Mouse (Mus musculus): ENCODE results near the gene H2-Eb1. TPM values are rescaled to one million over a fixed set of nuclear protein-coding genes. Genes with fewer than 3 reads are reported as not detected.
A peak's percentile ranks its signal among the peaks of the same experiment; 100 is the strongest.

The H2-Eb1 gene
- total and polyA plus RNA-seq, 2 experiments from 2014 or later, result 2.1 to 2.7 TPM

DNA sequence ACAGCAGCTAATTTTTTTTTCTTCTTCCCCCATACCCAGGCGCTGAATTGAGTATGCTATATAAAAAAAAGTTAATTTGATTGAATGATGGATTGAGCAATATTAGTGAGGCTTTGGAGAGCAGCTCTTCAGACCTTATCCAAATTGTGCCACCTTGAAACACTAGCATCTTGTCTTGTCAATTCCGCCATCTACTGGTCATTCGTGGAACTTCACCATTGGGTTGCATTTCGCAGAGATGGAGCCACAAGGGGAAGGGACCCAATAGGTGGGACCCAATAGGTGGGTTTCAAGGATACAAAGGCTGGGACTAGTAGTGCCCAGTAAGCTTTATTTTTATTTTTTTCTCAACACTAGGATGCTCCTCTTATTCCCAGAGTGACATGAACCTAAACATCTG is 43.8 kb downstream of the H2-Eb1 start:
- Histone ChIP-seq H3K9ac (no peak overlapping the region), H3K9me3 (ENCODE audit: low read length) (no peaks in the 10 kb centered on the region), H3K27me3 (ENCODE audit: insufficient read depth, low read length) (no peaks in the 10 kb centered on the region), H3K4me2 (ENCODE audit: low read depth) (no peak overlapping the region), H3K4me1 (ENCODE audit: insufficient read depth) (no peaks in the 10 kb centered on the region), H3K4me3 (ENCODE audit: low read depth, low read length) (no peak overlapping the region), H3K27ac (ENCODE audit: low read depth, low read length) (no peak overlapping the region), H3K36me3 (ENCODE audit: insufficient read depth) (no peaks in the 10 kb centered on the region)
- WGBS, result 5% methylated on average over 4 of the region's 4 CpGs
- ATAC-seq, result no peak
- peak; percentile 93 for TF ChIP-seq CTCF (IDR thresholded peaks at IDR 0.05; ENCODE audit: low read depth)
- DNase-seq, result peak; percentile 90

GRCm38 (mm10) chr17:34354539-34354938 is 48.9 kb downstream of the H2-Eb1 start, which contains the start of gene Btnl2:
Gene Btnl2, plus strand, starts transcription at chr17:34354822.
- no peaks in the 10 kb centered on the region for H3K4me1 ChIP-seq (ENCODE audit: insufficient read depth)
- no peaks in the 10 kb centered on the region for H3K9me3 ChIP-seq (ENCODE audit: low read length)
- no peaks in the 10 kb centered on the region for H3K36me3 ChIP-seq (ENCODE audit: insufficient read depth)
- TF ChIP-seq CTCF (IDR thresholded peaks at IDR 0.05; ENCODE audit: low read depth), result no peak
- no peak within 1 kb of the TSS for H3K4me2 ChIP-seq (ENCODE audit: low read depth)
- no peak for ATAC-seq
- WGBS, result 90% methylated on average over 5 of the region's 5 CpGs
- H3K27me3 ChIP-seq (ENCODE audit: insufficient read depth, low read length), result no peaks in the 10 kb centered on the region; the same call in 1 of the 2 replicates
- no peak for DNase-seq
- no peak within 1 kb of the TSS for H3K9ac ChIP-seq
- no peak within 1 kb of the TSS for H3K4me3 ChIP-seq (ENCODE audit: low read depth, low read length)
- H3K27ac ChIP-seq (ENCODE audit: low read depth, low read length), result no peak within 1 kb of the TSS

DNA sequence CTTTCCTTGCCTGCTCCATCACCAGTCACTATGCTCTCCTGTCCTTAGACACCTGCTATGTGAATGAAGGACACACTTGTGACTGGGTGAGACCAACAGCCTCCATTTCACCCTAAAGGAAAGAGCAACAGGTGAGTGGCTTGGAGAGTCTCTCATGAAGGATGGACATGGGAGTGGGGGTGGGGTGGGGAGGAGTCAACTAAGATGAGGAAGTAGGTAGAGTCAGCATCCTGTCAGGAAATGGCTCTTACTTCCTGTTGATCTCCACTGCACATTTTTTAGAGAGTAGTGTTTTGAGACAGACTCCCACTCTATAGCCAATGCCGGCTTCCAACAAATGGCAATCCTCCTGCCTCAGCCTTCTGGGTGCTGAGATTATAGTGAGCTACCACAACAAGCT is 49.3 kb downstream of the H2-Eb1 start:
- Histone ChIP-seq H3K9ac (no peak overlapping the region), H3K4me3 (ENCODE audit: low read depth, low read length) (no peak overlapping the region), H3K4me1 (ENCODE audit: insufficient read depth) (no peaks in the 10 kb centered on the region), H3K9me3 (ENCODE audit: low read length) (no peaks in the 10 kb centered on the region), H3K27ac (ENCODE audit: low read depth, low read length) (no peak overlapping the region), H3K27me3 (ENCODE audit: insufficient read depth, low read length) (no peaks in the 10 kb centered on the region; the same call in 1 of the 2 replicates), H3K4me2 (ENCODE audit: low read depth) (no peak overlapping the region), H3K36me3 (ENCODE audit: insufficient read depth) (no peaks in the 10 kb centered on the region)
- 88% methylated on average over 1 of the region's 1 CpGs for WGBS
- DNase-seq (no peak), ATAC-seq (no peak)
- no peak for TF ChIP-seq CTCF (IDR thresholded peaks at IDR 0.05; ENCODE audit: low read depth)

- H3K4me2 ChIP-seq (ENCODE audit: low read depth), result no peak overlapping the region
- WGBS, result 84% methylated on average over 15 of the region's 15 CpGs
- no peaks in the 10 kb centered on the region for H3K4me1 ChIP-seq (ENCODE audit: insufficient read depth)
- H3K9me3 ChIP-seq (ENCODE audit: low read length), result no peaks in the 10 kb centered on the region
- H3K27ac ChIP-seq (ENCODE audit: low read depth, low read length), result no peak overlapping the region
- ATAC-seq (no peak), DNase-seq (no peak)
- H3K9ac ChIP-seq, result no peak overlapping the region
- no peaks in the 10 kb centered on the region for H3K36me3 ChIP-seq (ENCODE audit: insufficient read depth)
- no peak for TF ChIP-seq CTCF (IDR thresholded peaks at IDR 0.05; ENCODE audit: low read depth)
- no peak overlapping the region for H3K4me3 ChIP-seq (ENCODE audit: low read depth, low read length)
- no peaks in the 10 kb centered on the region for H3K27me3 ChIP-seq (ENCODE audit: insufficient read depth, low read length)
Observed at GRCm38 (mm10) chr17:34362954-34363546, 57.4 kb downstream of the H2-Eb1 start.

GRCm38 (mm10) chr17:34363676-34364310 is 58.1 kb downstream of the H2-Eb1 start:
- TF ChIP-seq CTCF (IDR thresholded peaks at IDR 0.05; ENCODE audit: low read depth), result no peak
- Histone ChIP-seq H3K9ac (no peak overlapping the region), H3K4me2 (ENCODE audit: low read depth) (no peak overlapping the region), H3K4me1 (ENCODE audit: insufficient read depth) (no peaks in the 10 kb centered on the region), H3K4me3 (ENCODE audit: low read depth, low read length) (no peak overlapping the region), H3K9me3 (ENCODE audit: low read length) (no peaks in the 10 kb centered on the region), H3K36me3 (ENCODE audit: insufficient read depth) (no peaks in the 10 kb centered on the region), H3K27me3 (ENCODE audit: insufficient read depth, low read length) (no peaks in the 10 kb centered on the region), H3K27ac (ENCODE audit: low read depth, low read length) (no peak overlapping the region)
- ATAC-seq (no peak), DNase-seq (no peak)
- 88% methylated on average over 3 of the region's 3 CpGs for WGBS

DNA sequence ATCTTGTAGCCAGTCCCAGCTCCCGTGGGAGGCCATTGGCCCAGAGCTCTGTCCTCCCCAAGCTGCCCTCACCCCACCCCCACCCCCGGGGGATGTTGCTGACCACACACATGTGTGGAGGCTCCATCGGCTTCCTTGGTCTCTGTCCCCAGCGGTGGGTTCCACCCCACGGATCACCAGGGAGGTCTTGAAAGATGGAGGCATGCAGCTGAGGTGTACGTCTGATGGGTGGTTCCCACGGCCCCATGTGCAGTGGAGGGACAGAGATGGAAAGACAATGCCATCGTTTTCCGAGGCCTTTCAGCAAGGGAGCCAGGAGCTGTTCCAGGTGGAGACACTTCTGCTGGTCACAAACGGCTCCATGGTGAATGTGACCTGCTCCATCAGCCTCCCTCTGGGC is 59.4 kb downstream of the H2-Eb1 start:
- H3K9me3 ChIP-seq (ENCODE audit: low read length), result no peaks in the 10 kb centered on the region
- TF ChIP-seq CTCF (IDR thresholded peaks at IDR 0.05; ENCODE audit: low read depth), result no peak
- H3K4me3 ChIP-seq (ENCODE audit: low read depth, low read length), result no peak overlapping the region
- no peaks in the 10 kb centered on the region for H3K36me3 ChIP-seq (ENCODE audit: insufficient read depth)
- no peak overlapping the region for H3K9ac ChIP-seq
- ATAC-seq (no peak), DNase-seq (no peak)
- H3K4me1 ChIP-seq (ENCODE audit: insufficient read depth), result no peaks in the 10 kb centered on the region
- H3K4me2 ChIP-seq (ENCODE audit: low read depth), result no peak overlapping the region
- no peaks in the 10 kb centered on the region for H3K27me3 ChIP-seq (ENCODE audit: insufficient read depth, low read length)
- WGBS, result 81% methylated on average over 10 of the region's 10 CpGs
- H3K27ac ChIP-seq (ENCODE audit: low read depth, low read length), result no peak overlapping the region

Other genes with a start within 250 kb of the H2-Eb1 start
- not detected in 2 replicates for gene H2-Oa, start 213.5 kb upstream of the H2-Eb1 start, total RNA-seq (2014; rRNA removed)
- gene H2-Oa, start 213.5 kb upstream of the H2-Eb1 start, polyA plus RNA-seq (2015; fragmentation: Nextera tagmentation; extraction: Ambion mirVana), result 0.13 TPM in 1 of 2 replicates, not detected in the other
- gene H2-DMa, start 186.3 kb upstream of the H2-Eb1 start, total RNA-seq (2014; rRNA removed), result 21.5 and 25.7 TPM in 2 replicates
- 19.2 and 23.5 TPM in 2 replicates for gene H2-DMa, start 186.3 kb upstream of the H2-Eb1 start, polyA plus RNA-seq (2015; fragmentation: Nextera tagmentation; extraction: Ambion mirVana)
- 191 and 219 TPM in 2 replicates for gene Brd2, start 183.2 kb upstream of the H2-Eb1 start, total RNA-seq (2014; rRNA removed)
- 122 and 129 TPM in 2 replicates for gene Brd2, start 183.2 kb upstream of the H2-Eb1 start, polyA plus RNA-seq (2015; fragmentation: Nextera tagmentation; extraction: Ambion mirVana)
- 2.2 and 2.4 TPM in 2 replicates for gene H2-DMb2, start 162.6 kb upstream of the H2-Eb1 start, total RNA-seq (2014; rRNA removed)
- gene H2-DMb2, start 162.6 kb upstream of the H2-Eb1 start, polyA plus RNA-seq (2015; fragmentation: Nextera tagmentation; extraction: Ambion mirVana), result 0.72 and 1.0 TPM in 2 replicates
- 0.62 and 2.8 TPM in 2 replicates for gene H2-DMb1, start 152.8 kb upstream of the H2-Eb1 start, total RNA-seq (2014; rRNA removed)
- gene H2-DMb1, start 152.8 kb upstream of the H2-Eb1 start, polyA plus RNA-seq (2015; fragmentation: Nextera tagmentation; extraction: Ambion mirVana), result 1.5 and 1.7 TPM in 2 replicates
- 5.2 and 7.5 TPM in 2 replicates for gene Tap1, start 118.3 kb upstream of the H2-Eb1 start, total RNA-seq (2014; rRNA removed)
- 4.6 and 5.0 TPM in 2 replicates for gene Tap1, start 118.3 kb upstream of the H2-Eb1 start, polyA plus RNA-seq (2015; fragmentation: Nextera tagmentation; extraction: Ambion mirVana)
- gene Psmb9, start 118.1 kb upstream of the H2-Eb1 start, total RNA-seq (2014; rRNA removed), result 1.2 and 1.9 TPM in 2 replicates
- 2.0 and 2.3 TPM in 2 replicates for gene Psmb9, start 118.1 kb upstream of the H2-Eb1 start, polyA plus RNA-seq (2015; fragmentation: Nextera tagmentation; extraction: Ambion mirVana)
- 1.5 and 2.9 TPM in 2 replicates for gene Psmb8, start 108.1 kb upstream of the H2-Eb1 start, total RNA-seq (2014; rRNA removed)
- 4.8 and 7.2 TPM in 2 replicates for gene Psmb8, start 108.1 kb upstream of the H2-Eb1 start, polyA plus RNA-seq (2015; fragmentation: Nextera tagmentation; extraction: Ambion mirVana)
- 1.3 and 1.9 TPM in 2 replicates for gene Tap2, start 102.3 kb upstream of the H2-Eb1 start, total RNA-seq (2014; rRNA removed)
- 3.2 and 3.8 TPM in 2 replicates for gene Tap2, start 102.3 kb upstream of the H2-Eb1 start, polyA plus RNA-seq (2015; fragmentation: Nextera tagmentation; extraction: Ambion mirVana)
- gene H2-Ob, start 67.0 kb upstream of the H2-Eb1 start, total RNA-seq (2014; rRNA removed), result 0.10 TPM in 1 of 2 replicates, not detected in the other
- 0.33 and 0.36 TPM in 2 replicates for gene H2-Ob, start 67.0 kb upstream of the H2-Eb1 start, polyA plus RNA-seq (2015; fragmentation: Nextera tagmentation; extraction: Ambion mirVana)
- 0.38 and 2.0 TPM in 2 replicates for gene H2-Ab1, start 48.2 kb upstream of the H2-Eb1 start, total RNA-seq (2014; rRNA removed)
- gene H2-Ab1, start 48.2 kb upstream of the H2-Eb1 start, polyA plus RNA-seq (2015; fragmentation: Nextera tagmentation; extraction: Ambion mirVana), result 1.8 and 2.1 TPM in 2 replicates
- gene H2-Aa, start 18.0 kb upstream of the H2-Eb1 start, total RNA-seq (2014; rRNA removed), result 0.14 and 0.85 TPM in 2 replicates
- 0.59 and 0.73 TPM in 2 replicates for gene H2-Aa, start 18.0 kb upstream of the H2-Eb1 start, polyA plus RNA-seq (2015; fragmentation: Nextera tagmentation; extraction: Ambion mirVana)
- gene H2-Eb2, start 19.8 kb downstream of the H2-Eb1 start, total RNA-seq (2014; rRNA removed), result 0.15 TPM in 1 of 2 replicates, not detected in the other
- gene H2-Eb2, start 19.8 kb downstream of the H2-Eb1 start, polyA plus RNA-seq (2015; fragmentation: Nextera tagmentation; extraction: Ambion mirVana), result 0.04 TPM in 1 of 2 replicates, not detected in the other
- gene Btnl2, start 49.0 kb downstream of the H2-Eb1 start, total RNA-seq (2014; rRNA removed), result not detected in 2 replicates
- not detected in 2 replicates for gene Btnl2, start 49.0 kb downstream of the H2-Eb1 start, polyA plus RNA-seq (2015; fragmentation: Nextera tagmentation; extraction: Ambion mirVana)
- not detected in 2 replicates for gene Btnl1, start 71.3 kb downstream of the H2-Eb1 start, total RNA-seq (2014; rRNA removed)
- not detected in 2 replicates for gene Btnl1, start 71.3 kb downstream of the H2-Eb1 start, polyA plus RNA-seq (2015; fragmentation: Nextera tagmentation; extraction: Ambion mirVana)
- gene BC051142, start 93.0 kb downstream of the H2-Eb1 start, total RNA-seq (2014; rRNA removed), result 6.5 and 9.0 TPM in 2 replicates
- 4.4 and 5.5 TPM in 2 replicates for gene BC051142, start 93.0 kb downstream of the H2-Eb1 start, polyA plus RNA-seq (2015; fragmentation: Nextera tagmentation; extraction: Ambion mirVana)
- not detected in 2 replicates for gene Btnl4, start 171.5 kb downstream of the H2-Eb1 start, total RNA-seq (2014; rRNA removed)
- not detected in 2 replicates for gene Btnl4, start 171.5 kb downstream of the H2-Eb1 start, polyA plus RNA-seq (2015; fragmentation: Nextera tagmentation; extraction: Ambion mirVana)
- not detected in 2 replicates for gene Btnl6, start 211.5 kb downstream of the H2-Eb1 start, total RNA-seq (2014; rRNA removed)
- not detected in 2 replicates for gene Btnl6, start 211.5 kb downstream of the H2-Eb1 start, polyA plus RNA-seq (2015; fragmentation: Nextera tagmentation; extraction: Ambion mirVana)

Data from forebrain, postnatal 0 days (tissue).